Mouse (Mus musculus) neural tube, embryonic 11.5 days (tissue): Measurements from ENCODE around the gene Cfd. TPM values are rescaled to one million over a fixed set of nuclear protein-coding genes. Genes with fewer than 3 reads are reported as not detected.

ENCODE experiments used
- ATAC-seq: fragments of 200-750 bp; cut with Nextera tagmentation; 2 replicates; pipeline ENCODE4 v1.8.0; 2017; ENCODE audit warnings: moderate number of reproducible peaks, mild to moderate bottlenecking, moderate TSS enrichment, moderate library complexity; ENCODE audit not compliant: insufficient read depth, low FRiP score, low TSS enrichment
- DNase-seq: peaks from one replicate; pipeline ENCODE4 v3.0.0-alpha.2; 2015; ENCODE audit warnings: low spot score
- H3K27ac ChIP-seq: fragments of 300-500 bp; sonication (generic); 2 replicates; pipeline ENCODE4 v1.5.1; 2014; ENCODE audit warnings: low read depth, mild to moderate bottlenecking, low read length
- H3K27me3 ChIP-seq: fragments of 300-500 bp; sonication (generic); 2 replicates; pipeline ENCODE4 v1.6.1; 2014; ENCODE audit warnings: mild to moderate bottlenecking, low read length, mixed read lengths; ENCODE audit not compliant: control insufficient read depth, insufficient read depth
- H3K36me3 ChIP-seq: fragments of 300-500 bp; sonication (generic); 2 replicates; pipeline ENCODE4 v1.6.1; 2014; ENCODE audit warnings: mild to moderate bottlenecking, low read length, moderate library complexity, mixed read lengths; ENCODE audit not compliant: control insufficient read depth, insufficient read depth
- H3K4me1 ChIP-seq: fragments of 300-500 bp; sonication (generic); 2 replicates; pipeline ENCODE4 v1.6.1; 2014; ENCODE audit warnings: low read length, mixed read lengths; ENCODE audit not compliant: control insufficient read depth, insufficient read depth
- H3K4me2 ChIP-seq: fragments of 300-500 bp; sonication (generic); 2 replicates; pipeline ENCODE4 v1.6.1; 2014; ENCODE audit warnings: low read depth, mild to moderate bottlenecking, moderate library complexity
- H3K4me3 ChIP-seq: fragments of 300-500 bp; sonication (generic); 2 replicates; pipeline ENCODE4 v1.5.1; 2014; ENCODE audit warnings: low read depth, low read length
- H3K9ac ChIP-seq: fragments of 300-500 bp; sonication (generic); 2 replicates; pipeline ENCODE4 v1.6.1; 2014; ENCODE audit warnings: mild to moderate bottlenecking, low read length
- H3K9me3 ChIP-seq: fragments of 300-500 bp; sonication (generic); 2 replicates; pipeline ENCODE4 v1.6.1; 2016; ENCODE audit warnings: low read length; ENCODE audit not compliant: control insufficient read depth
- WGBS: fragments of 180-500 bp; shearing (Covaris S2); extraction: QIAGEN DNeasy Blood & Tissue Kit; methylation state at CpG from one replicate; pipeline ENCODE4 v1.1.7; 2014; 5-methylcytosine and 5-hydroxymethylcytosine counted together
- polyA plus RNA-seq: library from polyadenylated mRNA; unstranded; fragments of >200 nt; fragmentation: Nextera tagmentation; extraction: Ambion mirVana; gene quantifications from 2 replicates; pipeline ENCODE4 v1.2.1, GENCODE M21; 2014

Gene Cfd
- polyA plus RNA-seq, 1 experiment from 2014 or later = not detected

GRCm38 (mm10) chr10:79924998-79925784, 34.5 kb downstream of the Cfd start:
- Histone ChIP-seq H3K9me3 (no peaks in the 10 kb centered on the region), H3K27me3 (peaks cover 35% of the 10 kb centered on the region), H3K4me1 (peaks cover 30% of the 10 kb centered on the region), H3K4me2 (no peak overlapping the region), H3K9ac (no peak overlapping the region), H3K4me3 (no peak overlapping the region), H3K36me3 (no peaks in the 10 kb centered on the region), H3K27ac (no peak overlapping the region)
- ATAC-seq (no peak), DNase-seq (peak; percentile 89)
- WGBS = 12% methylated on average over 29 of the region's 29 CpGs

GRCm38 (mm10) chr10:79925785-79926490, 35.3 kb downstream of the Cfd start:
- Histone ChIP-seq H3K4me3 (peak overlapping the region; percentile 65), H3K9me3 (no peaks in the 10 kb centered on the region), H3K36me3 (peaks cover 2% of the 10 kb centered on the region; the same call in 1 of the 2 replicates), H3K27me3 (peaks cover 27% of the 10 kb centered on the region), H3K4me1 (peaks cover 25% of the 10 kb centered on the region), H3K27ac (peak overlapping the region; percentile 49; the same call in 1 of the 2 replicates), H3K4me2 (peak overlapping the region; percentile 56), H3K9ac (peak overlapping the region; percentile 69)
- 15% methylated on average over 15 of the region's 15 CpGs for WGBS
- no peak for DNase-seq
- no peak; the same call in 1 of the 2 replicates for ATAC-seq

- peaks cover 19% of the 10 kb centered on the region for H3K27me3 ChIP-seq
- H3K36me3 ChIP-seq = peaks cover 2% of the 10 kb centered on the region; the same call in 1 of the 2 replicates
- ATAC-seq (peak; percentile 69), DNase-seq (peak; percentile 95)
- H3K9me3 ChIP-seq = no peaks in the 10 kb centered on the region
- H3K4me2 ChIP-seq = peak within 1 kb of the TSS; percentile 56
- peak within 1 kb of the TSS; percentile 86 for H3K27ac ChIP-seq
- peak within 1 kb of the TSS; percentile 74 for H3K9ac ChIP-seq
- WGBS = under 1% methylated on average over 63 of the region's 63 CpGs
- H3K4me1 ChIP-seq = peaks cover 23% of the 10 kb centered on the region
- peak within 1 kb of the TSS; percentile 65 for H3K4me3 ChIP-seq
Measured at GRCm38 (mm10) chr10:79926491-79927323, 36.1 kb downstream of the Cfd start, which contains the start of gene Arid3a. Gene Arid3a (plus strand): TSS chr10:79927043.

- Histone ChIP-seq H3K9ac (peak overlapping the region; percentile 74), H3K4me2 (peak overlapping the region; percentile 56), H3K27me3 (peaks cover 12% of the 10 kb centered on the region), H3K9me3 (no peaks in the 10 kb centered on the region), H3K4me1 (peaks cover 26% of the 10 kb centered on the region), H3K27ac (peak overlapping the region; percentile 86), H3K4me3 (peak overlapping the region; percentile 65), H3K36me3 (peaks cover 6% of the 10 kb centered on the region)
- WGBS = under 1% methylated on average over 54 of the region's 54 CpGs
- ATAC-seq (peak; percentile 10), DNase-seq (peak; percentile 75)
Measured at GRCm38 (mm10) chr10:79927324-79928029, 36.8 kb downstream of the Cfd start.

GRCm38 (mm10) chr10:79928030-79928694, 37.5 kb downstream of the Cfd start:
- Histone ChIP-seq H3K9ac (peak overlapping the region; percentile 74), H3K27me3 (peaks cover 5% of the 10 kb centered on the region), H3K27ac (peak overlapping the region; percentile 86), H3K36me3 (peaks cover 6% of the 10 kb centered on the region), H3K4me2 (peak overlapping the region; percentile 56), H3K4me1 (peaks cover 33% of the 10 kb centered on the region), H3K4me3 (peak overlapping the region; percentile 65), H3K9me3 (no peaks in the 10 kb centered on the region)
- 0% methylated on average over 28 of the region's 29 CpGs for whole genome bisulfite sequencing
- no peak for ATAC-seq
- DNase-seq = peak; percentile 48

- peak overlapping the region; percentile 74 for H3K9ac ChIP-seq
- H3K4me1 ChIP-seq = peaks cover 39% of the 10 kb centered on the region
- ATAC-seq (no peak), DNase-seq (no peak)
- H3K27me3 ChIP-seq = no peaks in the 10 kb centered on the region
- peak overlapping the region; percentile 65 for H3K4me3 ChIP-seq
- peaks cover 6% of the 10 kb centered on the region for H3K36me3 ChIP-seq
- H3K27ac ChIP-seq = peak overlapping the region; percentile 86
- H3K4me2 ChIP-seq = peak overlapping the region; percentile 56
- no peaks in the 10 kb centered on the region for H3K9me3 ChIP-seq
- 17% methylated on average over 9 of the region's 9 CpGs for WGBS
Measured at GRCm38 (mm10) chr10:79928907-79929701, 38.5 kb downstream of the Cfd start.

GRCm38 (mm10) chr10:79929967-79930825, 39.5 kb downstream of the Cfd start:
- H3K9me3 ChIP-seq = no peaks in the 10 kb centered on the region
- whole genome bisulfite sequencing = 88% methylated on average over 18 of the region's 18 CpGs
- DNase-seq = no peak
- H3K4me1 ChIP-seq = peaks cover 39% of the 10 kb centered on the region
- H3K36me3 ChIP-seq = peaks cover 6% of the 10 kb centered on the region
- H3K4me2 ChIP-seq = no peak overlapping the region
- no peaks in the 10 kb centered on the region for H3K27me3 ChIP-seq
- no peak overlapping the region for H3K27ac ChIP-seq
- no peak for ATAC-seq
- no peak overlapping the region for H3K4me3 ChIP-seq
- H3K9ac ChIP-seq = no peak overlapping the region
